Mouse (Mus musculus): ENCODE measurements around the gene Retreg1.

Gene Retreg1

GRCm38 (mm10) chr15:25877798-25878197, 34.8 kb downstream of the Retreg1 start:
- no peak for DNase-seq (ENCODE audit: low read depth in 2 of 2, low spot score in 2 of 2)

- no peak for DNase-seq (ENCODE audit: low read depth in 2 of 2, low spot score in 2 of 2)
Measured at GRCm38 (mm10) chr15:25879229-25879628, 36.2 kb downstream of the Retreg1 start.

GRCm38 (mm10) chr15:25880192-25880591, 37.2 kb downstream of the Retreg1 start:
- no peak for DNase-seq (ENCODE audit: low read depth in 2 of 2, low spot score in 2 of 2)

GRCm38 (mm10) chr15:25882002-25882401, 39.0 kb downstream of the Retreg1 start:
- DNase-seq (ENCODE audit: low read depth in 2 of 2, low spot score in 2 of 2), result no peak

- no peak for DNase-seq (ENCODE audit: low read depth in 2 of 2, low spot score in 2 of 2)
Measured at GRCm38 (mm10) chr15:25884416-25884958, 41.5 kb downstream of the Retreg1 start.

- no peak for DNase-seq (ENCODE audit: low read depth in 2 of 2, low spot score in 2 of 2)
Measured at GRCm38 (mm10) chr15:25886581-25887011, 43.6 kb downstream of the Retreg1 start.

GRCm38 (mm10) chr15:25889927-25890326, 46.9 kb downstream of the Retreg1 start:
- DNase-seq (ENCODE audit: low read depth in 2 of 2, low spot score in 2 of 2), result no peak

- peak; percentile 43 to 49 for DNase-seq (ENCODE audit: low read depth in 2 of 2, low spot score in 2 of 2)
Measured at GRCm38 (mm10) chr15:25891556-25891955, 48.6 kb downstream of the Retreg1 start.

- DNase-seq (ENCODE audit: low read depth in 2 of 2, low spot score in 2 of 2), result no peak
Measured at GRCm38 (mm10) chr15:25893327-25893726, 50.3 kb downstream of the Retreg1 start.

- no peak for DNase-seq (ENCODE audit: low read depth in 2 of 2, low spot score in 2 of 2)
Measured at GRCm38 (mm10) chr15:25896783-25897182, 53.8 kb downstream of the Retreg1 start.

GRCm38 (mm10) chr15:25897617-25898016, 54.6 kb downstream of the Retreg1 start:
- DNase-seq (ENCODE audit: low read depth in 2 of 2, low spot score in 2 of 2), result no peak

- no peak for DNase-seq (ENCODE audit: low read depth in 2 of 2, low spot score in 2 of 2)
Measured at GRCm38 (mm10) chr15:25899021-25899420, 56.0 kb downstream of the Retreg1 start.

- peak; percentile 66 to 76 for DNase-seq (ENCODE audit: low read depth in 2 of 2, low spot score in 2 of 2)
Measured at GRCm38 (mm10) chr15:25900540-25900939, 57.6 kb downstream of the Retreg1 start.

- peak in 1 of 2 experiments; percentile 15 for DNase-seq (ENCODE audit: low read depth in 2 of 2, low spot score in 2 of 2)
Measured at GRCm38 (mm10) chr15:25902931-25903615, 60.1 kb downstream of the Retreg1 start.

- no peak for DNase-seq (ENCODE audit: low read depth in 2 of 2, low spot score in 2 of 2)
Measured at GRCm38 (mm10) chr15:25904435-25905021, 61.5 kb downstream of the Retreg1 start.

GRCm38 (mm10) chr15:25909783-25910494, 67.0 kb downstream of the Retreg1 start:
- no peak for DNase-seq (ENCODE audit: low read depth in 2 of 2, low spot score in 2 of 2)

GRCm38 (mm10) chr15:25910495-25910865, 67.5 kb downstream of the Retreg1 start:
- DNase-seq (ENCODE audit: low read depth in 2 of 2, low spot score in 2 of 2), result no peak

GRCm38 (mm10) chr15:25910924-25911323, 67.9 kb downstream of the Retreg1 start:
- DNase-seq (ENCODE audit: low read depth in 2 of 2, low spot score in 2 of 2), result no peak

- no peak for DNase-seq (ENCODE audit: low read depth in 2 of 2, low spot score in 2 of 2)
Measured at GRCm38 (mm10) chr15:25912911-25913310, 69.9 kb downstream of the Retreg1 start.

GRCm38 (mm10) chr15:25913659-25914058, 70.7 kb downstream of the Retreg1 start:
- DNase-seq (ENCODE audit: low read depth in 2 of 2, low spot score in 2 of 2), result no peak

GRCm38 (mm10) chr15:25914160-25914559, 71.2 kb downstream of the Retreg1 start:
- no peak for DNase-seq (ENCODE audit: low read depth in 2 of 2, low spot score in 2 of 2)

- no peak for DNase-seq (ENCODE audit: low read depth in 2 of 2, low spot score in 2 of 2)
Measured at GRCm38 (mm10) chr15:25915013-25915412, 72.0 kb downstream of the Retreg1 start.
